Comparison of ENCODE assay signal across 11 mouse cellular contexts in genomic region chr13:42608963-42609362, GRCm38 (mm10).
DNase-seq lines count a peak whose midpoint lies in the region; ATAC-seq and TF ChIP-seq lines count a peak whose summit lies in the region.
"Had no signal": no experiment of that assay in that cellular context is flagged by ENCODE, and none has a peak within 500 bp of the region (broad histone marks: within the 10 kb centered on the region; RNA-seq: fewer than 3 reads in every experiment).

No protein-coding gene starts in this region.

- TF ChIP-seq EP300 in CH12.LX (IDR thresholded peaks at IDR 0.05; ENCODE audit: low read length), result no peak

- in situ Hi-C loops in CH12.LX (cut with MboI; ENCODE audit: low pct_ligation_motif_present, low pct_unique_long_range_greater_than_20kb, low sequenced_read_pairs), result loop anchor here (25.0 kb wide), 1 partner anchor 178 kb away; no protein-coding TSS in a partner anchor

- no peaks in the 10 kb centered on the region for H3K36me3 ChIP-seq in CH12.LX (replicated peaks in 1 of 2; ENCODE audit: control insufficient read depth in 1 of 2, insufficient read depth in 1 of 2, low read length in 1 of 2)
- H3K36me3 ChIP-seq in embryonic facial prominence, embryonic 11.5 days (replicated peaks; ENCODE audit: control insufficient read depth, insufficient read depth, low read depth, low read length), result no peaks in the 10 kb centered on the region
- no peaks in the 10 kb centered on the region for H3K36me3 ChIP-seq in limb, embryonic 10.5 days
- H3K36me3 ChIP-seq: lung, embryonic 15.5 days; stomach, embryonic 15.5 days had no signal

- H3K27me3 ChIP-seq in CH12.LX (replicated peaks), result no peaks in the 10 kb centered on the region
- no peaks in the 10 kb centered on the region for H3K27me3 ChIP-seq in embryonic facial prominence, embryonic 11.5 days (ENCODE audit: control insufficient read depth, insufficient read depth, low read length)
- no peaks in the 10 kb centered on the region for H3K27me3 ChIP-seq in limb, embryonic 10.5 days (ENCODE audit: low read depth, poor library complexity, severe bottlenecking)
- H3K27me3 ChIP-seq: lung, embryonic 15.5 days; stomach, embryonic 15.5 days had no signal

- TF ChIP-seq POLR2A in CH12.LX (IDR thresholded peaks at IDR 0.05; ENCODE audit: low read depth, low read length), result no peak

- H3K4me1 ChIP-seq in CH12.LX (ENCODE audit: control insufficient read depth in 1 of 2, insufficient read depth in 2 of 2), result no peaks in the 10 kb centered on the region
- no peaks in the 10 kb centered on the region for H3K4me1 ChIP-seq in embryonic facial prominence, embryonic 11.5 days (ENCODE audit: control insufficient read depth, insufficient read depth, low read length)
- no peaks in the 10 kb centered on the region for H3K4me1 ChIP-seq in limb, embryonic 10.5 days
- H3K4me1 ChIP-seq: lung, embryonic 15.5 days; stomach, embryonic 15.5 days had no signal

- H3K79me2 ChIP-seq in CH12.LX (replicated peaks; ENCODE audit: control insufficient read depth, extremely low read depth, insufficient read depth, poor library complexity, severe bottlenecking), result no peaks in the 10 kb centered on the region

- no peak overlapping the region for H3K27ac ChIP-seq in layer of hippocampus, adult 2 months
- no peak overlapping the region for H3K27ac ChIP-seq in CH12.LX (ENCODE audit: insufficient read depth, low read depth)
- H3K27ac ChIP-seq in embryonic facial prominence, embryonic 11.5 days (replicated peaks; ENCODE audit: low read depth, low read length), result no peak overlapping the region
- no peak overlapping the region for H3K27ac ChIP-seq in limb, embryonic 10.5 days
- H3K27ac ChIP-seq: lung, embryonic 15.5 days; stomach, embryonic 15.5 days had no signal

- TF ChIP-seq CTCF in layer of hippocampus, adult 2 months (conservative IDR thresholded peaks at IDR 0.05), result peak; percentile 65
- peak; percentile 21 to 55; a peak in 2 of 4 replicates for TF ChIP-seq CTCF in CH12.LX (conservative IDR thresholded peaks at IDR 0.05 in 1 of 2, IDR thresholded peaks at IDR 0.05 in 1 of 2; ENCODE audit: low read depth in 2 of 2, low read length in 2 of 2)

- H3K9me3 ChIP-seq in CH12.LX (replicated peaks; ENCODE audit: low read length), result no peaks in the 10 kb centered on the region
- H3K9me3 ChIP-seq in embryonic facial prominence, embryonic 11.5 days (replicated peaks; ENCODE audit: control insufficient read depth, low read length), result no peaks in the 10 kb centered on the region
- no peaks in the 10 kb centered on the region for H3K9me3 ChIP-seq in limb, embryonic 10.5 days (replicated peaks)
- H3K9me3 ChIP-seq: lung, embryonic 15.5 days; stomach, embryonic 15.5 days had no signal

- TF ChIP-seq RAD21 in CH12.LX (IDR thresholded peaks at IDR 0.05; ENCODE audit: low read depth, low read length), result peak; percentile 14

- H3K4me3 ChIP-seq in layer of hippocampus, adult 2 months, result no peak overlapping the region
- no peak overlapping the region for H3K4me3 ChIP-seq in CH12.LX (replicated peaks in 1 of 3; ENCODE audit: low read depth in 2 of 3, low read length in 2 of 3, poor library complexity in 1 of 3)
- no peak overlapping the region for H3K4me3 ChIP-seq in embryonic facial prominence, embryonic 11.5 days (ENCODE audit: low read depth, low read length)
- H3K4me3 ChIP-seq in limb, embryonic 10.5 days, result no peak overlapping the region
- H3K4me3 ChIP-seq: erythroblast, embryonic 14.5 days; lung, embryonic 15.5 days; stomach, embryonic 15.5 days had no signal

- DNase-seq in cerebellum, adult 9-10 months, result peak; percentile 5
- DNase-seq in cerebellum, adult 11-12 months, result no peak
- no peak for DNase-seq in layer of hippocampus, adult 2 months (ENCODE audit: low spot score in 2 of 2)
- no peak for DNase-seq in layer of hippocampus, postnatal 14 days (ENCODE audit: low spot score in 2 of 2)
- DNase-seq in CH12.LX (ENCODE audit: extremely low read depth), result peak; percentile 51
- DNase-seq in embryonic facial prominence, embryonic 11.5 days (ENCODE audit: low spot score), result peak; percentile 31
- no peak for DNase-seq in limb, embryonic 10.5 days (ENCODE audit: low spot score)
- no peak for DNase-seq in spleen, adult 12 weeks (ENCODE audit: low spot score)

- dilution Hi-C loops in CH12.LX (cut with MboI; ENCODE audit: extremely low pct_ligation_motif_present, extremely low pct_unique_long_range_greater_than_20kb, low sequenced_read_pairs), result no loop called here

- WGBS in embryonic facial prominence, embryonic 11.5 days, result 18% methylated on average over 4 of the region's 4 CpGs
- 39% methylated on average over 4 of the region's 4 CpGs for WGBS in limb, embryonic 10.5 days

- no peak for ATAC-seq in embryonic facial prominence, embryonic 11.5 days (replicated peaks; ENCODE audit: insufficient number of reproducible peaks, low FRiP score, low TSS enrichment, low read depth)

- H3K9ac ChIP-seq in CH12.LX (ENCODE audit: insufficient read depth, low read depth), result no peak overlapping the region
- H3K9ac ChIP-seq in embryonic facial prominence, embryonic 11.5 days (replicated peaks; ENCODE audit: low read length), result no peak overlapping the region
- H3K9ac ChIP-seq: lung, embryonic 15.5 days; stomach, embryonic 15.5 days had no signal

- no peak overlapping the region for H3K4me2 ChIP-seq in CH12.LX (ENCODE audit: insufficient read depth, low read depth, poor library complexity, severe bottlenecking)
- no peak overlapping the region for H3K4me2 ChIP-seq in embryonic facial prominence, embryonic 11.5 days (ENCODE audit: low read depth, low read length)
- H3K4me2 ChIP-seq: lung, embryonic 15.5 days; stomach, embryonic 15.5 days had no signal

TF ChIP-seq in CH12.LX, 34 proteins besides CTCF, POLR2A, EP300 and RAD21:
- no peak for TF ChIP-seq ZKSCAN1 (IDR thresholded peaks at IDR 0.05; ENCODE audit: borderline replicate concordance, low read depth, low read length)
- no peak for TF ChIP-seq USF1 (IDR thresholded peaks at IDR 0.05; ENCODE audit: low read depth, low read length)
- TF ChIP-seq MAFK (IDR thresholded peaks at IDR 0.05; ENCODE audit: insufficient replicate concordance, low read length), result no peak
- TF ChIP-seq KAT2A (IDR thresholded peaks at IDR 0.05; ENCODE audit: insufficient replicate concordance, low read length), result no peak
- TF ChIP-seq SMC3 (IDR thresholded peaks at IDR 0.05; ENCODE audit: low read depth, low read length), result peak; percentile 39
- TF ChIP-seq UBTF (IDR thresholded peaks at IDR 0.05; ENCODE audit: low read depth, low read length), result no peak
- no peak for TF ChIP-seq ZNF384 (IDR thresholded peaks at IDR 0.05; ENCODE audit: low read depth, low read length)
- TF ChIP-seq MAZ (IDR thresholded peaks at IDR 0.05; ENCODE audit: low read depth, low read length), result no peak
- no peak for TF ChIP-seq CHD2 (IDR thresholded peaks at IDR 0.05; ENCODE audit: low read length)
- TF ChIP-seq PAX5 (IDR thresholded peaks at IDR 0.05; ENCODE audit: low read length), result no peak
- TF ChIP-seq GABPA (IDR thresholded peaks at IDR 0.05; ENCODE audit: insufficient replicate concordance, low read depth, low read length), result no peak
- TF ChIP-seq IRF4 (IDR thresholded peaks at IDR 0.05; ENCODE audit: low read depth, low read length), result 0 out of 2 replicates have a peak, but pooled peaks have one; percentile 9
- no peak for TF ChIP-seq POLR2AphosphoS2 (IDR thresholded peaks at IDR 0.05; ENCODE audit: low read depth, low read length)
- no peak for TF ChIP-seq RCOR1 (conservative IDR thresholded peaks at IDR 0.05; ENCODE audit: low read depth, low read length)
- no peak for TF ChIP-seq JUN (IDR thresholded peaks at IDR 0.05; ENCODE audit: insufficient read depth, low read depth, low read length)
TF ChIP-seq in CH12.LX: peak in this region for 2.

Comparison
In these comparisons a context has a peak if more than half of its experiments do, and no peak if none do; other contexts are left out.
1. DNase-seq: peak in cerebellum, adult 9-10 months (single experiment), CH12.LX (single experiment) and embryonic facial prominence, embryonic 11.5 days (single experiment); none in cerebellum, adult 11-12 months (single experiment), layer of hippocampus, adult 2 months (0 of 2), layer of hippocampus, postnatal 14 days (0 of 2), limb, embryonic 10.5 days (single experiment) and spleen, adult 12 weeks (single experiment).